Mouse (Mus musculus) retina, adult 2 months (tissue): ENCODE data around the gene Mepe.

ENCODE experiments used
- DNase-seq: peaks from one replicate; pipeline ENCODE4 v3.0.0-alpha.2; 2012; ENCODE audit warnings: low read depth, low spot score

The Mepe gene

GRCm38 (mm10) chr5:104351874-104352273 is 26.7 kb downstream of the Mepe start:
- no peak for DNase-seq

GRCm38 (mm10) chr5:104357575-104357974 is 32.4 kb downstream of the Mepe start:
- no peak for DNase-seq

GRCm38 (mm10) chr5:104358592-104358991 is 33.5 kb downstream of the Mepe start:
- DNase-seq: no peak

GRCm38 (mm10) chr5:104359257-104359656 is 34.1 kb downstream of the Mepe start:
- DNase-seq: no peak

- no peak for DNase-seq
These were observed 45.5 kb downstream of the Mepe start for GRCm38 (mm10) chr5:104370580-104370979.

GRCm38 (mm10) chr5:104371284-104371683 is 46.2 kb downstream of the Mepe start:
- DNase-seq: no peak

- DNase-seq: no peak
These were observed 48.6 kb downstream of the Mepe start for GRCm38 (mm10) chr5:104373648-104374307.

- peak; percentile 6 for DNase-seq
These were observed 49.2 kb downstream of the Mepe start for GRCm38 (mm10) chr5:104374308-104374660.

GRCm38 (mm10) chr5:104375132-104375531 is 50.0 kb downstream of the Mepe start:
- DNase-seq: no peak

GRCm38 (mm10) chr5:104376890-104377289 is 51.8 kb downstream of the Mepe start:
- no peak for DNase-seq

- no peak for DNase-seq
These were observed 55.4 kb downstream of the Mepe start for GRCm38 (mm10) chr5:104380574-104380973.

GRCm38 (mm10) chr5:104381671-104382070 is 56.5 kb downstream of the Mepe start:
- no peak for DNase-seq

GRCm38 (mm10) chr5:104384540-104384939 is 59.4 kb downstream of the Mepe start:
- DNase-seq: no peak

- no peak for DNase-seq
These were observed 60.4 kb downstream of the Mepe start for GRCm38 (mm10) chr5:104385521-104385920.

GRCm38 (mm10) chr5:104386908-104387307 is 61.8 kb downstream of the Mepe start:
- DNase-seq: no peak
